Mouse (Mus musculus): ENCODE results near the gene Ccser2.

DNA sequence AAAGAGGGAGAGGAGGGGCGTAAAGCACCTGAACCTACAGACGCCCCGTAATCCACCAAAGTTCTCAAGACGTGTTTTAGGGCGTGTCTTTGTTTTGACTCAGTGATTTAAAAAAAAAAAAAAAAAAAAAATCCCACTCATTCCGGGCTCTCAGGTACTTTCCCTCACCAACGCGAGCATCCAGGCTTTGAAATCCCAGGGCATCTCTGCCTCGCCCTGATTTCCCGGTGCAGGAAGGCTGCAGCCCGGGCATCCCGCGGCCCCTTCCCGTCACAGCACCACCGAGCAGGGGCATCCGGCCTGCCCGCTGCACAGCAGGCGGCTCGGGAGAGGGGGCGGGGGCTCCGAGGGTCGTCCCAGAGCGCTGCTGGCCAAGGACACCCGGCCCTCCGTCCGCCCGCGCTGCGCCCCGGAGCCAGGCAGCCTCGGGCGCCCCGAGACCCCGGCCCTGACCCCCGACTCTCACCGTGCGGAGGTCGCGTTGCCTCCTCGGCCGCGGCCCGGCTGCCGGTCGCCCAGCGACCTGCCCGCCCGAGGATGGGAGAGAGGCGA, 425 bp downstream of the Ccser2 start:
- TF ChIP-seq MAX (IDR thresholded peaks at IDR 0.05; ENCODE audit: low read depth) (no peak), POLR2A (IDR thresholded peaks at IDR 0.05; ENCODE audit: insufficient read length, low read depth) (no peak), TCF12 (IDR thresholded peaks at IDR 0.05; ENCODE audit: insufficient read depth, poor library complexity, severe bottlenecking) (no peak)
